Mouse (Mus musculus) embryonic facial prominence, embryonic 11.5 days (tissue): ENCODE measurements around the gene Soat2. TPM values are rescaled to one million over a fixed set of nuclear protein-coding genes. Genes with fewer than 3 reads are reported as not detected.
A peak's percentile ranks its signal among the peaks of the same experiment; 100 is the strongest.

Source experiments
- ATAC-seq: fragments of 200-750 bp; cut with Nextera tagmentation; replicated peaks from 2 replicates; pipeline ENCODE4 v1.8.0; 2017; ENCODE audit warnings: low read depth; ENCODE audit not compliant: insufficient number of reproducible peaks, low FRiP score, low TSS enrichment
- DNase-seq: peaks from one replicate; pipeline ENCODE4 v3.0.0-alpha.2; 2015; ENCODE audit warnings: low spot score
- H3K27ac ChIP-seq: fragments of 300-500 bp; sonication (generic); replicated peaks from 2 replicates; pipeline ENCODE4 v1.5.1; 2014; ENCODE audit warnings: mild to moderate bottlenecking, low read depth, low read length, control low read depth
- H3K27me3 ChIP-seq: fragments of 300-500 bp; sonication (generic); 2 replicates; pipeline ENCODE4 v1.6.1; 2014; ENCODE audit warnings: mild to moderate bottlenecking, low read length, moderate library complexity, mixed read lengths; ENCODE audit not compliant: control insufficient read depth, insufficient read depth
- H3K36me3 ChIP-seq: fragments of 300-500 bp; sonication (generic); replicated peaks from 2 replicates; pipeline ENCODE4 v1.6.1; 2014; ENCODE audit warnings: low read depth, mild to moderate bottlenecking, low read length, moderate library complexity, mixed read lengths; ENCODE audit not compliant: control insufficient read depth, insufficient read depth
- H3K4me1 ChIP-seq: fragments of 300-500 bp; sonication (generic); 2 replicates; pipeline ENCODE4 v1.6.1; 2014; ENCODE audit warnings: low read length, mixed read lengths; ENCODE audit not compliant: control insufficient read depth, insufficient read depth
- H3K4me2 ChIP-seq: fragments of 300-500 bp; sonication (generic); 2 replicates; pipeline ENCODE4 v1.6.1; 2014; ENCODE audit warnings: low read depth, mild to moderate bottlenecking, control low read depth, low read length, moderate library complexity
- H3K4me3 ChIP-seq: fragments of 300-500 bp; sonication (generic); 2 replicates; pipeline ENCODE4 v1.5.1; 2014; ENCODE audit warnings: low read depth, low read length, control low read depth
- H3K9ac ChIP-seq: fragments of 300-500 bp; sonication (generic); replicated peaks from 2 replicates; pipeline ENCODE4 v1.6.1; 2014; ENCODE audit warnings: mild to moderate bottlenecking, control low read depth, low read length
- H3K9me3 ChIP-seq: fragments of 300-500 bp; sonication (generic); replicated peaks from 2 replicates; pipeline ENCODE4 v1.6.1; 2016; ENCODE audit warnings: mild to moderate bottlenecking, low read length, inconsistent platforms, mixed read lengths; ENCODE audit not compliant: control insufficient read depth
- WGBS: fragments of 180-500 bp; shearing (Covaris S2); extraction: QIAGEN DNeasy Blood & Tissue Kit; methylation state at CpG from one replicate; pipeline ENCODE4 v1.1.7; 2014; 5-methylcytosine and 5-hydroxymethylcytosine counted together
- polyA plus RNA-seq: library from polyadenylated mRNA; unstranded; fragments of >200 nt; fragmentation: Nextera tagmentation; extraction: Ambion mirVana; gene quantifications from 2 replicates; pipeline ENCODE4 v1.2.1, GENCODE M21; 2014

Gene Soat2
- polyA plus RNA-seq, 1 experiment from 2014 or later: not detected

DNA sequence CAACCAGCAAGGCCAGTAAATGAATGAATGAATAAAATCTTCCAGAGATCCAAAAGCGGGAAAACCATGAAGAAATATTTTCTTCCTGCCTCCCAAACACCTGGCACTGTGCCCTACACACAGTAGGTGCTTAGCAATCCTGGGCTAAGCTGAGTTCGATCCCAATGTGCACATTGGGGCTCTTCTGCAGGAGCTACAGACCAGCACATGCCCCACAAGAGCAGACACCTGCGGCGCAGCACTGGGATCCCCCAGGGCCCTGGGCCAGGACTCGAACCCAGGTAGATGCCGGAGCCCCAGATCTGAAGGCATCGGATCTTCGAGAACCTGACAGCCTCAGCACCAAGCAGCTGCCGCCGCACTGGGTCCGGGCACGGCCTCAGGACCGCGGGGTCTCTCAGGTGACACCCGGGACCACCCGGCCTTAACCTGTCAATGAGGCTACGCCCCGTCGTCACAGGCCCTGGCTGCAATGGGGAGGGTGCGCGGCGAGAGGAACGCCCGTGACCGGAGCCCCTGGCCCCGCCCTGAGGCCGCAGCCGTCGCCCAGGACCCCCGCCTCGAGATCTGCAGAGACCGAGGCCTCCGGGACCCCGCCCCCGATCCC lies 14.7 kb upstream of the Soat2 start:
- H3K9me3 ChIP-seq: no peaks in the 10 kb centered on the region
- ATAC-seq (peak; percentile 73), DNase-seq (no peak)
- H3K36me3 ChIP-seq: no peaks in the 10 kb centered on the region; the same call in 1 of the 2 replicates
- H3K27ac ChIP-seq: peak overlapping the region; percentile 3
- WGBS: 5% methylated on average over 31 of the region's 35 CpGs
- no peaks in the 10 kb centered on the region for H3K27me3 ChIP-seq
- peak overlapping the region; percentile 61 for H3K4me3 ChIP-seq
- H3K4me1 ChIP-seq: no peaks in the 10 kb centered on the region
- H3K4me2 ChIP-seq: peak overlapping the region; percentile 77
- peak overlapping the region; percentile 68 for H3K9ac ChIP-seq

GRCm38 (mm10) chr15:102136129-102136758 lies 14.1 kb upstream of the Soat2 start, which contains the start of gene Spryd3:
TSS of gene Spryd3 (minus strand) at chr15:102136234.
- no peaks in the 10 kb centered on the region for H3K9me3 ChIP-seq
- no peaks in the 10 kb centered on the region; the same call in 1 of the 2 replicates for H3K36me3 ChIP-seq
- peak within 1 kb of the TSS; percentile 68 for H3K9ac ChIP-seq
- peak within 1 kb of the TSS; percentile 61 for H3K4me3 ChIP-seq
- H3K27ac ChIP-seq: peak within 1 kb of the TSS; percentile 38
- H3K4me1 ChIP-seq: no peaks in the 10 kb centered on the region
- ATAC-seq: peak; percentile 99
- peak within 1 kb of the TSS; percentile 77 for H3K4me2 ChIP-seq
- DNase-seq: peak; percentile 97
- under 1% methylated on average over 50 of the region's 50 CpGs for WGBS
- no peaks in the 10 kb centered on the region for H3K27me3 ChIP-seq

DNA sequence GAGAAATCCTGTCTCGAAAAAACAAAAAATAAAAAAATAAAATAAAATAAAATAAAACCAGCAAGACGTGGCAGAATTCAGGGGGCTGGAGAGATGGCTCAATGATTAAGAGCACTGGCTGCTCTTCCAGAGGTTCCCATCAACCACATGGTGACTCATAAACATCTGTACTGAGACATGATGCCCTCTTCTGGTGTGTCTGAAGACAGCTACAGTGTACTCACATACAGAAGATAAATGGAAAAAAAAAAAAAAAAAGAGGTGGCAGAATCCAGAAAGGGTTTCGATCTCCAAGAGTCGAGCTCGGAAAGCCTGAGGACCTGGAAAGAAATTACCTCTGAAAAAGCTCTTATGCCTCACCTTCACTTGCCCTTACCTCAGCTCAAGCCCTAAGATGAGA lies 9.2 kb upstream of the Soat2 start:
- peaks cover 27% of the 10 kb centered on the region for H3K27me3 ChIP-seq
- H3K36me3 ChIP-seq: no peaks in the 10 kb centered on the region
- H3K27ac ChIP-seq: no peak overlapping the region
- no peak overlapping the region for H3K9ac ChIP-seq
- no peaks in the 10 kb centered on the region for H3K9me3 ChIP-seq
- H3K4me3 ChIP-seq: no peak overlapping the region
- WGBS: 90% methylated on average over 5 of the region's 5 CpGs
- no peak overlapping the region for H3K4me2 ChIP-seq
- ATAC-seq: no peak
- no peak for DNase-seq
- H3K4me1 ChIP-seq: no peaks in the 10 kb centered on the region; the same call in 1 of the 2 replicates

GRCm38 (mm10) chr15:102142914-102143912 lies 7.1 kb upstream of the Soat2 start:
- no peaks in the 10 kb centered on the region for H3K36me3 ChIP-seq
- DNase-seq (peak; percentile 44), ATAC-seq (no peak)
- no peak overlapping the region for H3K4me3 ChIP-seq
- 54% methylated on average over 23 of the region's 23 CpGs for WGBS
- H3K4me1 ChIP-seq: no peaks in the 10 kb centered on the region; the same call in 1 of the 2 replicates
- no peak overlapping the region for H3K27ac ChIP-seq
- H3K9me3 ChIP-seq: no peaks in the 10 kb centered on the region
- no peak overlapping the region for H3K9ac ChIP-seq
- H3K4me2 ChIP-seq: no peak overlapping the region
- H3K27me3 ChIP-seq: peaks cover 27% of the 10 kb centered on the region

DNA sequence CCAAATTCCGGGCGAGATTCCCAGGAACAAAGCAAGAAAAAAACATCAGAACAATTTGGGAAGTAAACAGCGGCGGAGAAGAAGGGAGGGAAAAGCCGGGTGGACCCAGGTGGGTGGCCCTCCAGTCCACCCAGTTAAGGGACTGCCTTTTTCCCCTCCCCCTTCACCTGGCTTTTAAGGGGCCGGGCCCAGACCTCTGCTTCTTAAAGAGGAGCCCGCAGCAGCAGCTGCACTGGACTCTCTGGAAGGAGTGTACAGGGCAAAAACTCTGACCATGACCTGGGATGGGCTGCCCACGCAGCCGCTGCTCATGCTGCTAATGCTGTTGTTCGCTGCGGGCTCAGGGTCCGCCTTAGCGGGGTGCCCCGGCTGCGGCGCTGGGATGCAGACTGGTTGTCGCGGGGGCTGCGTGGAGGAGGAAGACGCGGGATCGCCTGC lies 6.0 kb upstream of the Soat2 start, which contains the start of gene Igfbp6:
Gene Igfbp6, plus strand, starts transcription at position 89 of the 438 bp plus-strand sequence.
- H3K36me3 ChIP-seq: no peaks in the 10 kb centered on the region
- H3K4me1 ChIP-seq: no peaks in the 10 kb centered on the region; the same call in 1 of the 2 replicates
- 7% methylated on average over 22 of the region's 22 CpGs for WGBS
- DNase-seq (no peak), ATAC-seq (no peak)
- H3K27ac ChIP-seq: no peak within 1 kb of the TSS
- peak within 1 kb of the TSS; percentile 27; the same call in 1 of the 2 replicates for H3K9ac ChIP-seq
- H3K4me2 ChIP-seq: peak within 1 kb of the TSS; percentile 40
- peak within 1 kb of the TSS; percentile 11 for H3K4me3 ChIP-seq
- H3K27me3 ChIP-seq: peaks cover 27% of the 10 kb centered on the region
- no peaks in the 10 kb centered on the region for H3K9me3 ChIP-seq

DNA sequence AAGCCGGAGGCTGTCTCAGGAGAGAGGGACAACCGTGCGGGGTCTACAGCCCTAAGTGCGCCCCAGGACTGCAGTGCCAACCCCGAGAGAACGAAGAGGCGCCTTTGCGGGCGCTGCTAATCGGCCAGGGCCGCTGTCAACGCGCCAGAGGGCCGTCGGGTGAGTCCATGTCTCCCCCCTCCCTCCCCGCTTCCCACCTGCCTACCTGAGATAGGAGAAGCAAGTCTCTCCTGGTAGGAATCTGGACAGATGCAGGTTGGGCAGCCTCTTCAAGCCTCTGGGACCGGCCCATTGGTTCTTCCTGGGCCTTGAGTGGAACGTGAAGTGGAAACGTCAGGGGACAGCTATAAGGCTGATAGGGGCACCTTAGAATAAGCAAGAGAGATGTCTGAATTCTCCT lies 5.6 kb upstream of the Soat2 start:
- no peaks in the 10 kb centered on the region; the same call in 1 of the 2 replicates for H3K4me1 ChIP-seq
- peaks cover 27% of the 10 kb centered on the region for H3K27me3 ChIP-seq
- H3K27ac ChIP-seq: no peak overlapping the region
- WGBS: 10% methylated on average over 16 of the region's 19 CpGs
- H3K4me3 ChIP-seq: peak overlapping the region; percentile 11
- H3K9me3 ChIP-seq: no peaks in the 10 kb centered on the region
- no peaks in the 10 kb centered on the region for H3K36me3 ChIP-seq
- peak overlapping the region; percentile 40 for H3K4me2 ChIP-seq
- no peak for ATAC-seq
- H3K9ac ChIP-seq: peak overlapping the region; percentile 27; the same call in 1 of the 2 replicates
- no peak for DNase-seq

DNA sequence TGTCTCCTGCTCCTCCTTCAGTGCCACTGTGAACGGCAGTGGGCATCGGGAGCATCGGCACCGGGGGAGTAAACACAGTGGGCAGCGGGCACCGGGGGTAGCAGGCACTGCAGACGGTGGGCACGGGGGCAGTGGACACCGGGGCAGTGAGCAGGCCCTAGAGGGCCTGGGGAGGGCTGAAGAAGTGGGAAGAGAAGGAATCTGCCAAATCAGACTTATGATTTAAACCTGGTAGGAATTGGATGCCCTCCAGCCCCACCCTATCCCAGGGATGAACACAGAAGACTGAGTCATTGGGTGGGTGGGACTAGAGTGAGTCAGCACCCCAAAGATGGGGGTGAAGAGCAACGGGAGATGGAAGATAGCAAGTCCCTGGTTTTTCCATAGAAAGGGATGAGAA lies 5.0 kb upstream of the Soat2 start:
- Histone ChIP-seq H3K9ac (no peak overlapping the region), H3K27me3 (peaks cover 27% of the 10 kb centered on the region), H3K4me1 (no peaks in the 10 kb centered on the region; the same call in 1 of the 2 replicates), H3K27ac (no peak overlapping the region), H3K9me3 (no peaks in the 10 kb centered on the region), H3K36me3 (no peaks in the 10 kb centered on the region), H3K4me2 (no peak overlapping the region), H3K4me3 (no peak overlapping the region)
- DNase-seq: no peak
- 86% methylated on average over 10 of the region's 10 CpGs for WGBS
- ATAC-seq: no peak
